Mouse (Mus musculus) midbrain, embryonic 11.5 days (tissue): Measurements from ENCODE around the gene Acvr1b. TPM values are rescaled to one million over a fixed set of nuclear protein-coding genes. Genes with fewer than 3 reads are reported as not detected.

Experiments
- ATAC-seq: fragments of 200-750 bp; cut with Nextera tagmentation; 2 replicates; pipeline ENCODE4 v1.8.0; 2017; ENCODE audit warnings: moderate TSS enrichment, moderate library complexity; ENCODE audit not compliant: low FRiP score
- DNase-seq: peaks from one replicate; pipeline ENCODE4 v3.0.0; 2015; ENCODE audit warnings: low spot score; ENCODE audit errors: missing footprints
- H3K27ac ChIP-seq: fragments of 300-500 bp; sonication (generic); 2 replicates; pipeline ENCODE4 v1.5.1; 2014; ENCODE audit warnings: low read depth, low read length
- H3K27me3 ChIP-seq: fragments of 300-500 bp; sonication (generic); 2 replicates; pipeline ENCODE4 v1.6.1; 2014; ENCODE audit warnings: mild to moderate bottlenecking, low read length, moderate library complexity, mixed read lengths; ENCODE audit not compliant: control insufficient read depth, insufficient read depth
- H3K36me3 ChIP-seq: fragments of 300-500 bp; sonication (generic); 2 replicates; pipeline ENCODE4 v1.6.1; 2014; ENCODE audit warnings: mild to moderate bottlenecking, low read length, moderate library complexity, mixed read lengths; ENCODE audit not compliant: control insufficient read depth, insufficient read depth
- H3K4me1 ChIP-seq: fragments of 300-500 bp; sonication (generic); 2 replicates; pipeline ENCODE4 v1.6.1; 2014; ENCODE audit warnings: low read length; ENCODE audit not compliant: control insufficient read depth, insufficient read depth
- H3K4me2 ChIP-seq: fragments of 300-500 bp; sonication (generic); 2 replicates; pipeline ENCODE4 v1.6.1; 2014; ENCODE audit warnings: mild to moderate bottlenecking, moderate library complexity
- H3K4me3 ChIP-seq: fragments of 300-500 bp; sonication (generic); 2 replicates; pipeline ENCODE4 v1.5.1; 2014; ENCODE audit warnings: low read depth, low read length
- H3K9ac ChIP-seq: fragments of 300-500 bp; sonication (generic); 2 replicates; pipeline ENCODE4 v1.6.1; 2014; ENCODE audit warnings: low read length
- H3K9me3 ChIP-seq: fragments of 300-500 bp; sonication (generic); 2 replicates; pipeline ENCODE4 v1.6.1; 2016; ENCODE audit warnings: low read length; ENCODE audit not compliant: control insufficient read depth
- WGBS: fragments of 180-500 bp; shearing (Covaris S2); extraction: QIAGEN DNeasy Blood & Tissue Kit; methylation state at CpG from one replicate; pipeline ENCODE4 v1.1.7; 2014; 5-methylcytosine and 5-hydroxymethylcytosine counted together
- polyA plus RNA-seq: library from polyadenylated mRNA; unstranded; fragments of >200 nt; fragmentation: Nextera tagmentation; extraction: Ambion mirVana; gene quantifications from 2 replicates; pipeline ENCODE4 v1.2.1, GENCODE M21; 2014

Acvr1b gene
- polyA plus RNA-seq, 1 experiment from 2014 or later = 15.2 TPM

- DNase-seq (no peak), ATAC-seq (no peak)
- 88% methylated on average over 9 of the region's 9 CpGs for WGBS
These were observed 76.4 kb downstream of the Acvr1b start for GRCm38 (mm10) chr15:101250220-101250800.

GRCm38 (mm10) chr15:101251930-101252329, 78.1 kb downstream of the Acvr1b start:
- H3K9ac ChIP-seq = no peak overlapping the region
- H3K36me3 ChIP-seq = no peaks in the 10 kb centered on the region
- no peak overlapping the region for H3K27ac ChIP-seq
- H3K4me3 ChIP-seq = no peak overlapping the region
- no peak overlapping the region for H3K4me2 ChIP-seq
- 0 out of 2 replicates have a peak, but pooled peaks cover 3% of the 10 kb centered on the region for H3K4me1 ChIP-seq
- no peaks in the 10 kb centered on the region for H3K9me3 ChIP-seq
- ATAC-seq = no peak
- DNase-seq = no peak
- 88% methylated on average over 5 of the region's 5 CpGs for WGBS
- H3K27me3 ChIP-seq = no peaks in the 10 kb centered on the region; the same call in 1 of the 2 replicates

More at GRCm38 (mm10) chr15:101250220-101250800, 76.4 kb downstream of the Acvr1b start:
- H3K27me3 ChIP-seq = no peaks in the 10 kb centered on the region; the same call in 1 of the 2 replicates
- no peak overlapping the region for H3K27ac ChIP-seq
- no peaks in the 10 kb centered on the region for H3K36me3 ChIP-seq
- no peaks in the 10 kb centered on the region for H3K9me3 ChIP-seq
- H3K9ac ChIP-seq = no peak overlapping the region
- H3K4me3 ChIP-seq = no peak overlapping the region
- H3K4me1 ChIP-seq = peaks cover 8% of the 10 kb centered on the region
- no peak overlapping the region for H3K4me2 ChIP-seq

DNA sequence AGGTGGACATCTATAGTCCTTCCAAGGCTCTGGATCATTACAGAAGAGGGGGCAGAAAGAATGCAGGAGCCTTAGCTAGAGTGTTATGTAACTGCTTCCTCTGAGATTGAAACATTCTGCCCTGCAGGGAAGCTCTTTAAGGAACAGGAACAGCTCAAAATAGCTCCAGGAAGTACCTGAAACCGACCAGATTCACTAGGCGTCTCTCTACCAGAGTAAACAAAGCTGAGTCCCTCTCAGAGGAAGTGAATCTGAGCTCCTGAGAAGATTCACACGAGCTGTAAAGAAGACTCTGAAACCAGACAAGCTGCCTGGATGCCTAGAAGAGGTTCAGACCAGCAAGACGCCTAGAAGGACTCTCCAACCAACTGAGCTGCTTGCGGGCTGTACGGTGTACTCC, 78.7 kb downstream of the Acvr1b start:
- no peaks in the 10 kb centered on the region for H3K36me3 ChIP-seq
- H3K9ac ChIP-seq = no peak overlapping the region
- H3K4me2 ChIP-seq = no peak overlapping the region
- no peak for DNase-seq
- no peaks in the 10 kb centered on the region; the same call in 1 of the 2 replicates for H3K27me3 ChIP-seq
- H3K4me3 ChIP-seq = no peak overlapping the region
- H3K4me1 ChIP-seq = 0 out of 2 replicates have a peak, but pooled peaks cover 3% of the 10 kb centered on the region
- ATAC-seq = no peak
- 86% methylated on average over 6 of the region's 6 CpGs for WGBS
- H3K27ac ChIP-seq = no peak overlapping the region
- H3K9me3 ChIP-seq = no peaks in the 10 kb centered on the region

- H3K4me2 ChIP-seq = peak overlapping the region; percentile 81
- peak overlapping the region; percentile 54 for H3K4me3 ChIP-seq
- ATAC-seq = peak; percentile 29
These were observed 79.7 kb downstream of the Acvr1b start for GRCm38 (mm10) chr15:101253563-101253885.

DNA sequence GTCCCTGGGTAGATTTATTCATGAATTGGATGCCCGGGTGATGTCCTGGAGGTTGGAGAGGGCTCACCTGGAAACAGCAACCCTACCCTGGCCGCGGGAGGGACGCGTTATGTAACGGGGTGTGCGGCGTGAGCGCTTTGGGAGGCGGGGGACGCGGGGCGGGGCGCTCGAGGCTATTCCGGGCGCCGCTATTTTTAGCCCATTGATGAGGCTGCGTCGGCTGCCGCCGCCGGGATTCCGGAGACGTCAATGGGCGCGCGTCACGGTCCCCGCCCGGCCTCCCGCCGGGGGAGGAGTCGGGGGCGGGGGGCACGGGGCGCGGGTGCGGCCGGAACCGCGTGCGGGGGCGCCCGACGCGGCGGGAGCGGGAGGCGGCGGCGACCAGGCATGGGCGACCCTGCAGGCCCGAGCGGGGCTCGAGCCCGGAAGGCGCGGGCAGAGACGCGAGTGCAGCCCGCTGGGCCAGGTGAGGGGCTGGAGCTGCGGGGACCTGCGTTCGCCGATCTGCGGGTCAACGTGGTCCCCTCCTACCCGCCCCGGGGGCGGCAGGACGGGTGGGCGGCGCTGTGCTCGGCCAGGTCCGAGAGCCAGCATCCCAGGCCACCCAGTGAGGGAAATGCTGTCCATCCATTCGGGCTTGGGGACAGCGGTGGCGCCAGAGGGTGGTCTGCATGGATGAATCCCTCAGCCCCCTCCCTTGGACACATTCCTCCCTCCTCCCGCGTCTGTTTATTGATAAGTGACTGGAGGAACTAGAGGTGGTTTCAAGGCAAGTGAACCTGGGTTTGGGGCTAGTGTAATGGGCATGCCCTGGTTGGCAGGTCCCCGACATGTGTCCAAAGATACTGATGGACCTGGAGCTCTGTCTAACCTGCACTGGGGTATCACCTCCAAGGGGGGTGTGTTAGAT, 80.3 kb downstream of the Acvr1b start, which contains the start of gene Nr4a1:
Gene Nr4a1 (plus strand): TSS at position 384 of the 910 bp plus-strand sequence.
- H3K4me3 ChIP-seq = peak within 1 kb of the TSS; percentile 54
- no peaks in the 10 kb centered on the region for H3K36me3 ChIP-seq
- WGBS = 2% methylated on average over 74 of the region's 82 CpGs
- no peak within 1 kb of the TSS for H3K27ac ChIP-seq
- ATAC-seq (peak; percentile 72), DNase-seq (peak; percentile 93)
- no peaks in the 10 kb centered on the region for H3K9me3 ChIP-seq
- H3K27me3 ChIP-seq = no peaks in the 10 kb centered on the region; the same call in 1 of the 2 replicates
- 0 out of 2 replicates have a peak, but pooled peaks cover 3% of the 10 kb centered on the region for H3K4me1 ChIP-seq
- peak within 1 kb of the TSS; percentile 81 for H3K4me2 ChIP-seq
- peak within 1 kb of the TSS; percentile 73 for H3K9ac ChIP-seq

More at GRCm38 (mm10) chr15:101253563-101253885, 79.7 kb downstream of the Acvr1b start:
- no peak overlapping the region for H3K27ac ChIP-seq
- H3K4me1 ChIP-seq = 0 out of 2 replicates have a peak, but pooled peaks cover 3% of the 10 kb centered on the region
- H3K9me3 ChIP-seq = no peaks in the 10 kb centered on the region
- no peaks in the 10 kb centered on the region for H3K36me3 ChIP-seq
- DNase-seq = no peak
- H3K9ac ChIP-seq = peak overlapping the region; percentile 73
- no peaks in the 10 kb centered on the region; the same call in 1 of the 2 replicates for H3K27me3 ChIP-seq
- WGBS = 41% methylated on average over 3 of the region's 3 CpGs

DNA sequence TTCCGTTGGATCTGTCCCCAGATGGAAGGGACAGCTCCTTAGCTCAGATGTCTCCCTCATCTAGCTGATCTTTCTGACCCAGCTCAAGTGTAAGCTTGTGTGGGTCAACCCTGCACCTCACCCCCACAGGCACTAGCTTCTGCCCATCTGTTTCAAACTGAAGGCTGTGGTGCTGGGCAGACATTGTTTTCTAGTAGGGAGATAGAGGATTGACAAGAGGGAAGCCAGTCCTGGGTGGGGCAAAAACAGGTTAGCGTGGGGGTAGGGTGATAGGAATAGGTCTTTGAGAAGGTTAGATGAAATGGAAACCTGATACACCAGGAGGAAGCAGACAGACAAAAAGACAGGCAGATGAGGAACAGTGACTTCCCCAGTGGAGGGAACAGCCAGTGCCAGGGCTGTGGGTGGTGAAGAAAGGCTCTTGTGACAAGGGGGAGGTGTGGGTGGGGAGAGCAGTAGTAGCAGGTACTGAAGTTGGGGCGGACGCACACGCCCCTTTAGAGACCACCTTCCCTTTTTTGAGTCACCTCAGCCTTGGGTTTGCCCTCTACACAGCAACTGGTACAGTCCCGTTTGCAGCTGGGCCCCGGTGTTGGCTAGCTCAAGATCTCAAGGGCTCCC, 82.1 kb downstream of the Acvr1b start:
- H3K27ac ChIP-seq = no peak overlapping the region
- H3K4me2 ChIP-seq = no peak overlapping the region
- WGBS = 84% methylated on average over 7 of the region's 7 CpGs
- no peaks in the 10 kb centered on the region for H3K9me3 ChIP-seq
- H3K4me3 ChIP-seq = no peak overlapping the region
- ATAC-seq = no peak
- DNase-seq = no peak
- 0 out of 2 replicates have a peak, but pooled peaks cover 3% of the 10 kb centered on the region for H3K4me1 ChIP-seq
- no peaks in the 10 kb centered on the region; the same call in 1 of the 2 replicates for H3K36me3 ChIP-seq
- H3K27me3 ChIP-seq = no peaks in the 10 kb centered on the region; the same call in 1 of the 2 replicates
- H3K9ac ChIP-seq = no peak overlapping the region

- Histone ChIP-seq H3K4me1 (0 out of 2 replicates have a peak, but pooled peaks cover 3% of the 10 kb centered on the region), H3K4me3 (no peak overlapping the region), H3K9me3 (no peaks in the 10 kb centered on the region), H3K27me3 (no peaks in the 10 kb centered on the region), H3K27ac (no peak overlapping the region), H3K9ac (no peak overlapping the region), H3K36me3 (no peaks in the 10 kb centered on the region; the same call in 1 of the 2 replicates), H3K4me2 (no peak overlapping the region)
- WGBS = 83% methylated on average over 14 of the region's 14 CpGs
- ATAC-seq (no peak), DNase-seq (no peak)
These were observed 82.8 kb downstream of the Acvr1b start for GRCm38 (mm10) chr15:101256463-101257206.

GRCm38 (mm10) chr15:101258420-101258819, 84.6 kb downstream of the Acvr1b start:
- Histone ChIP-seq H3K27ac (no peak overlapping the region), H3K4me2 (no peak overlapping the region), H3K9me3 (no peaks in the 10 kb centered on the region), H3K4me3 (no peak overlapping the region), H3K9ac (no peak overlapping the region), H3K27me3 (no peaks in the 10 kb centered on the region), H3K4me1 (0 out of 2 replicates have a peak, but pooled peaks cover 3% of the 10 kb centered on the region), H3K36me3 (no peaks in the 10 kb centered on the region; the same call in 1 of the 2 replicates)
- ATAC-seq (no peak), DNase-seq (no peak)
- WGBS = 88% methylated on average over 11 of the region's 11 CpGs
